Mouse (Mus musculus) ES-Bruce4 (cell line): Measurements from ENCODE around the gene Adgrl2.

Experiments
- CTCF ChIP-seq: IDR thresholded peaks from one replicate; pipeline ENCODE4 v1.8.1; 2011; ENCODE audit warnings: low read depth, low read length
- EP300 ChIP-seq: IDR thresholded peaks from 2 replicates; pipeline ENCODE4 v1.6.1; 2011; ENCODE audit warnings: low read depth, low read length; ENCODE audit not compliant: insufficient read depth
- POLR2A ChIP-seq: IDR thresholded peaks from one replicate; pipeline ENCODE4 v1.8.1; 2011; ENCODE audit warnings: low read length; ENCODE audit not compliant: insufficient read depth

DNA sequence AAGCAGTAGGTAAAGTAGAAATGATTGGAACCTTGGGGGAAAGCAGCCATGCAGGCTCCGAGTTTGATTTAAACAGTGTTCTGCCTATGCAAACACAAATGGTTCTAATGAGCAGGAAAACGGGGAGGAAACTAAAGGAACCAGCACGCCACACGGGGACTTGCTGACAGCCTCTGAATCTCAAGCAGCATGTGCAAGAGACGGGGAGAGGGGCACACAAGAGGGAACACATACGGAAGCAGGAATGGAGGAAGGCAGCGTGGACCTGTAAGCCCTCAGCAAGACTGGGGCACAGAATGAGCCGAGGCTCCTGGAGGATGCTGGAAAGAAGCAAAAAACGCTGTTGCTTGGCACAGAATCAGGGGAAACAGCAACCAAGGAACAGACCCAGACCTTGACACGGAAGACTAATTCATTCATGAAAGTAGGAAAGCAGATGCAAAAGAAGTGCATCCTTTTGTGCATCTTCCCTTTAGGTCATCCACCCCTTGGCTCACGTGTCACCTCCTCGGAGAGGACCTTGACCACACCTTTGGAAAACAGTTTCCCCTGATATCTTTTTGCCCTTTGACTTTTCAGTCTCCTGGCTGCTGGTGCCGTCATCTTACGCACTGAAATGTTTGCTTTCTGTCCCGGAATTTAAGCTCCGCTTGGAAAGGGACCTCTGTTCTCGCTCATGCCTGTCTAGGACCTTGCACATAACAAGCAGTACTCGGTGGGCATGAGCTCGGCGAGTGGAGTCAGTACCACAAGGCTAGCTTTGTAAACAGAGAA, 17.7 kb upstream of the Adgrl2 start:
- TF ChIP-seq CTCF (no peak), EP300 (no peak), POLR2A (no peak)
